Mouse (Mus musculus) hindbrain, embryonic 11.5 days (tissue): ENCODE measurements around the gene 2310057M21Rik. TPM values are rescaled to one million over a fixed set of nuclear protein-coding genes. Genes with fewer than 3 reads are reported as not detected.

Experiments used
- ATAC-seq: fragments of 200-750 bp; cut with Nextera tagmentation; 2 replicates; pipeline ENCODE4 v1.8.0; 2017; ENCODE audit warnings: mild to moderate bottlenecking, moderate TSS enrichment, moderate library complexity; ENCODE audit not compliant: low FRiP score
- DNase-seq: peaks from one replicate; pipeline ENCODE4 v3.0.0-alpha.2; 2015; ENCODE audit warnings: low spot score
- H3K27ac ChIP-seq: fragments of 300-500 bp; sonication (generic); 2 replicates; pipeline ENCODE4 v1.5.1; 2014; ENCODE audit warnings: mild to moderate bottlenecking, low read depth, low read length
- H3K27me3 ChIP-seq: fragments of 300-500 bp; sonication (generic); 2 replicates; pipeline ENCODE4 v1.6.1; 2014; ENCODE audit warnings: mild to moderate bottlenecking, low read length, moderate library complexity, mixed read lengths; ENCODE audit not compliant: control insufficient read depth, insufficient read depth
- H3K36me3 ChIP-seq: fragments of 300-500 bp; sonication (generic); 2 replicates; pipeline ENCODE4 v1.6.1; 2014; ENCODE audit warnings: mild to moderate bottlenecking, low read length, moderate library complexity, mixed read lengths; ENCODE audit not compliant: control insufficient read depth, insufficient read depth
- H3K4me1 ChIP-seq: fragments of 300-500 bp; sonication (generic); replicated peaks from 2 replicates; pipeline ENCODE4 v1.6.1; 2014; ENCODE audit warnings: low read length, mixed read lengths; ENCODE audit not compliant: control insufficient read depth, insufficient read depth
- H3K4me2 ChIP-seq: fragments of 300-500 bp; sonication (generic); replicated peaks from 2 replicates; pipeline ENCODE4 v1.6.1; 2014; ENCODE audit warnings: mild to moderate bottlenecking, low read depth, low read length
- H3K4me3 ChIP-seq: fragments of 300-500 bp; sonication (generic); 2 replicates; pipeline ENCODE4 v1.5.1; 2014; ENCODE audit warnings: low read depth, low read length
- H3K9ac ChIP-seq: fragments of 300-500 bp; sonication (generic); 2 replicates; pipeline ENCODE4 v1.6.1; 2014; ENCODE audit warnings: low read depth, low read length
- H3K9me3 ChIP-seq: fragments of 300-500 bp; sonication (generic); 2 replicates; pipeline ENCODE4 v1.6.1; 2016; ENCODE audit warnings: low read length; ENCODE audit not compliant: control insufficient read depth
- WGBS: fragments of 180-500 bp; shearing (Covaris S2); extraction: QIAGEN DNeasy Blood & Tissue Kit; methylation state at CpG from one replicate; pipeline ENCODE4 v1.1.7; 2014; 5-methylcytosine and 5-hydroxymethylcytosine counted together
- polyA plus RNA-seq: library from polyadenylated mRNA; unstranded; fragments of >200 nt; fragmentation: Nextera tagmentation; extraction: Ambion mirVana; gene quantifications from 2 replicates; pipeline ENCODE4 v1.2.1, GENCODE M21; 2014

Gene 2310057M21Rik
- polyA plus RNA-seq, 1 experiment from 2014 or later: 22.5 TPM

DNA sequence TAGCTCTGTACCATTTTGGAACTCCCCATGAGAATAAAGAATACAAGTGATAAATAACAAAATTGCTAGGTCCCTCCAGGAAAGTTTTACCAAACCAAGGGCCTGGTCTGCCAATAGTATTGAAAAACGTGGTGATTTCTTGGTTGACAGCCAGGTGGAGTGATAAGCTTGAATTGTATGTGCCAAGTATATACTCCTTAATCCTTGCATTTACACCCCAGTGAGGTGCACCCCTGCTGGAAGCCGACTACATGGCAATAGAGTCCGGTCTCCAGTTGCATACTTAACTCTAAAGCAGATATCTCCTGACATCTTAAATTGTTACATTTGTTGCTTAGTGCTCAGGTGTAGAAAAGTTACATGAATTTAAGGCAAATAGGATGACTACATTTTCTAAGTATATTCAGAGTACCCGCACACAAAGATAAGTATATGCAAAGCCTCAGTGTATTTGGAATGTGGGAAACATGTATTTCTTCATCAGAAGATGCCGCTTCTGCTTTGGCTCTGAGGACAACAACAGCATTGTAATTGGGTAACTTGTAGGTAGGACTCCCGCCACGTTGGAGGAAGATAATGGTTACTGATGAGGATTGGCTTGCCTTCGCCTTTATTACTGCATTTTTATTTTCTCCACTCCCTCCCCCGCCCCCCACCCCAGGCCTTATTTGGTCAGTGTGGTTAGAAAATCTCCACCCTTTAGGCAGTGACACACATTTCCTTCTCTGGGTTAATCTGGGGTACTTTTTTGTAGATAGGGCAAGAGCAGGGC is 9.5 kb upstream of the 2310057M21Rik start:
- H3K27ac ChIP-seq: no peak overlapping the region
- peak overlapping the region; percentile 91; the same call in 1 of the 2 replicates for H3K9ac ChIP-seq
- H3K36me3 ChIP-seq: no peaks in the 10 kb centered on the region
- DNase-seq (peak; percentile 4), ATAC-seq (no peak)
- H3K9me3 ChIP-seq: no peaks in the 10 kb centered on the region
- 75% methylated on average over 9 of the region's 9 CpGs for WGBS
- H3K4me3 ChIP-seq: peak overlapping the region; percentile 73; the same call in 1 of the 2 replicates
- H3K27me3 ChIP-seq: no peaks in the 10 kb centered on the region
- H3K4me2 ChIP-seq: peak overlapping the region; percentile 70
- H3K4me1 ChIP-seq: no peaks in the 10 kb centered on the region; the same call in 1 of the 2 replicates

DNA sequence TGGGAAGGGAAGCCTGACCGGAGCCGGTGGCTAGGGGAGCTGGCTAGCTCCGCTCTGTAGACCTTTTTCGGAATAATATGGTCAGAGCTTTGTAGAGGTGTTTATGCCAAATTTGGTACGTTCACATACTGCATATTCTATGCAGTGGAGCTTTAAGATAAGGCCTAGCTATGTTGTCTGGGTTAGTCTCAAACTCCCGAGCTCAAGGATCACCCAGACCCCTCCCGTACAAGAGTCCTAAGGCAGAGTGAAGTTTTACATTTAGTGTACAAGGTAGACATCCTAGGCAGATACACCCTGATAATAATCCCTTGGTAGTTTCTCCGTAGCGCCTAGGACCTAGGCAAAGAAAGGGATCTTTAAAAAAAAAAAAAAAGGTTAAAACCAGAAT is 8.9 kb upstream of the 2310057M21Rik start:
- Histone ChIP-seq H3K9ac (peak overlapping the region; percentile 91), H3K36me3 (no peaks in the 10 kb centered on the region), H3K9me3 (no peaks in the 10 kb centered on the region), H3K4me1 (no peaks in the 10 kb centered on the region; the same call in 1 of the 2 replicates), H3K4me2 (peak overlapping the region; percentile 70), H3K27ac (peak overlapping the region; percentile 86; the same call in 1 of the 2 replicates), H3K4me3 (peak overlapping the region; percentile 73), H3K27me3 (no peaks in the 10 kb centered on the region)
- DNase-seq: no peak
- no peak for ATAC-seq
- 8% methylated on average over 9 of the region's 9 CpGs for WGBS

DNA sequence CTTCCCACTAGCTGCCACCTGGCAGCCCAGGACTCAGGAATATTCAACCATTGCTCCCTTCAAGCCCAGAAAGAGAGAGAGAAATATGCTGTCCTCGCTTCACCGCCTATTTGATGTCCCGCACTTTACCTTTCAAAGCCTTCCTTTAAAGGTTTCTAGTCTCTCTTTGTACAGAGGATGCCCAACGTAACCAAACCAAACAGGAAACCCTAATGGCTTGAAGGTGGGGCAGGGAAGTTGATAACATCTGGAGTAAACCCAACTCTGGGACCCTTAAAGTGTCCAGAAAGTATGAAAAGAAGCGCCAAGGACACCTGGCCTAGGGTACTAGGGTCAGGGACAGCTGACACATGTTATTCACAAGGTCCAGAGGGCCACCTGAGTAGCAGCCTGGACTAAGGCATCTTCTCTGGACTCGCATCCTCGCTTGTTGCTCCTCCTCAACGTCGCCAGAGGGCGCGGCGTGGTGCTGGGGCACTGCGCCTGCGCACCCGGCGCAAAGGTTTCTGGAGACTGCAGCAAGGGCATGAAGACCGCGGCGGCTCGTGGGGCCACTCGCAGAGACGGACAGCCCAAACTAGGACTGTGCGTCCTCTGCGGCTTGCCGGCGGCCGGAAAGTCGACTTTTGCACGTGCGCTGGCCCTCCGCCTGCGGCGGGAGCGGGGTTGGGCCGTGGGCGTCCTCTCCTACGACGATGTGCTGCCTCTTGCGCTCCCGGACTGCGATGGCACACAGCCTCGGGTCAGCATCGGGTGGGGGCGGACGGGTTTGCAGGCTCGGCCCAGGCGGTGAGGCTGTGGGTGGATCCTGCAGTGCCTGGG is 8.3 kb upstream of the 2310057M21Rik start, which contains the start of gene Pstk:
Pstk (plus strand) TSS at position 494 of the 822 bp plus-strand sequence.
- Histone ChIP-seq H3K9ac (peak within 1 kb of the TSS; percentile 91), H3K9me3 (no peaks in the 10 kb centered on the region), H3K27me3 (no peaks in the 10 kb centered on the region), H3K36me3 (no peaks in the 10 kb centered on the region), H3K27ac (peak within 1 kb of the TSS; percentile 86), H3K4me1 (no peaks in the 10 kb centered on the region; the same call in 1 of the 2 replicates), H3K4me3 (peak within 1 kb of the TSS; percentile 73), H3K4me2 (peak within 1 kb of the TSS; percentile 70)
- ATAC-seq: peak; percentile 94
- WGBS: 4% methylated on average over 47 of the region's 47 CpGs
- peak; percentile 93 for DNase-seq

DNA sequence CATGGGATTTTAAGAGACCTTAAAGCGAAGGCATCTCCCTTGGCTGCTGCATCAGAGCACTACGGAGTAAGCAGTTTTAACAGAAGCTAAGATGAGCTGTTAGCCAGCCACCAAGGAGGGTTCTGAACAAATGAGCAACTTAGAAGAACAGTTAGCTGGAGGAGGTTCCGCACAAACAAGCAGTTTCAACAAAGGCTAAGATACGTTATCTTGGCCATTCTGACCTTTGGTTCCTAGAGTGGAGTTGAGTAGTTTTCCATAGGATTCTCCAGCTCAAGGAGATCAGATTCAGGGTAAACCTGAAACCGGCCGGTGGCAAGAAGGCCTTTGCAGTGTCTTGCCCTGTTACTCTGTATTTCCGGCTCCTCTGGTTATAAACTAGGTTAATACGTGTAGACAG is 1.6 kb upstream of the 2310057M21Rik start:
- 92% methylated on average over 8 of the region's 8 CpGs for WGBS

DNA sequence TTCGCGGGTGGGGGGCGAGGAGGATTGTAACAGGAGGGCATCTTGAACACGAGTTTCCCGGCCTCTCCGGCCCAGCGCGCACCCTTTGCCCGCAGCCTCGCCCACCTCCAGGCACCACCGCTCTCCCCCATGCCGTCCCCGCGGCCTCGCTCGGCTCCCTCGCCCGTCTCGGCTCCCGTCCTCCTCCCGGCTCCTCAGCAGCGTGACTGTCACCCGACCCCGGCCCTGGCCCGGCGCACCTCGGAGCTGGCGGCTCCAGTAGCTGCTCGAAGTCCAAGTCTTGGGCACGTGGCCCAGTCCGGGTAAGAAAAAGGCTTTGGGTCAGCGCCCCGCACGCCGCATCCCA is 317 bp downstream of the 2310057M21Rik start:
- Histone ChIP-seq H3K36me3 (peaks cover 2% of the 10 kb centered on the region; the same call in 1 of the 2 replicates), H3K4me1 (no peaks in the 10 kb centered on the region), H3K4me2 (peak overlapping the region; percentile 82), H3K27me3 (no peaks in the 10 kb centered on the region), H3K9me3 (no peaks in the 10 kb centered on the region), H3K27ac (peak overlapping the region; percentile 70), H3K4me3 (peak overlapping the region; percentile 89), H3K9ac (peak overlapping the region; percentile 92)
- ATAC-seq (peak; percentile 81), DNase-seq (no peak)
- WGBS: under 1% methylated on average over 35 of the region's 35 CpGs

More for the DNA sequence above, 1.6 kb upstream of the 2310057M21Rik start:
- Histone ChIP-seq H3K36me3 (no peaks in the 10 kb centered on the region), H3K27ac (no peak overlapping the region), H3K4me2 (no peak overlapping the region), H3K9ac (no peak overlapping the region), H3K27me3 (no peaks in the 10 kb centered on the region), H3K4me3 (no peak overlapping the region), H3K4me1 (no peaks in the 10 kb centered on the region), H3K9me3 (no peaks in the 10 kb centered on the region)
- DNase-seq (no peak), ATAC-seq (no peak)

- no peaks in the 10 kb centered on the region for H3K4me1 ChIP-seq
- no peak for DNase-seq
- peaks cover 10% of the 10 kb centered on the region; the same call in 1 of the 2 replicates for H3K36me3 ChIP-seq
- 92% methylated on average over 13 of the region's 13 CpGs for WGBS
- no peaks in the 10 kb centered on the region for H3K27me3 ChIP-seq
- no peak for ATAC-seq
- H3K4me3 ChIP-seq: no peak overlapping the region
- H3K9me3 ChIP-seq: no peaks in the 10 kb centered on the region
- H3K27ac ChIP-seq: no peak overlapping the region
- H3K9ac ChIP-seq: no peak overlapping the region
- H3K4me2 ChIP-seq: no peak overlapping the region
Measured at GRCm38 (mm10) chr7:131356105-131356504, 6.5 kb downstream of the 2310057M21Rik start.

- Histone ChIP-seq H3K4me2 (no peak overlapping the region), H3K4me1 (no peaks in the 10 kb centered on the region), H3K27me3 (no peaks in the 10 kb centered on the region), H3K9ac (no peak overlapping the region), H3K9me3 (no peaks in the 10 kb centered on the region), H3K4me3 (no peak overlapping the region), H3K27ac (no peak overlapping the region), H3K36me3 (peaks cover 4% of the 10 kb centered on the region; the same call in 1 of the 2 replicates)
- ATAC-seq (no peak), DNase-seq (no peak)
- WGBS: 78% methylated on average over 7 of the region's 7 CpGs
Measured at GRCm38 (mm10) chr7:131345856-131346541, 16.6 kb downstream of the 2310057M21Rik start.

- no peak overlapping the region for H3K4me2 ChIP-seq
- no peak overlapping the region for H3K9ac ChIP-seq
- H3K27me3 ChIP-seq: no peaks in the 10 kb centered on the region
- H3K36me3 ChIP-seq: no peaks in the 10 kb centered on the region
- H3K9me3 ChIP-seq: no peaks in the 10 kb centered on the region
- H3K27ac ChIP-seq: no peak overlapping the region
- 52% methylated on average over 8 of the region's 8 CpGs for WGBS
- DNase-seq: peak; percentile 11
- peak; percentile 53; the same call in 1 of the 2 replicates for ATAC-seq
- no peak overlapping the region for H3K4me3 ChIP-seq
- H3K4me1 ChIP-seq: no peaks in the 10 kb centered on the region
Measured at GRCm38 (mm10) chr7:131337502-131338068, 25.0 kb downstream of the 2310057M21Rik start.
